20 mouse cellular contexts compared by ENCODE assay signal in the genomic region with DNA sequence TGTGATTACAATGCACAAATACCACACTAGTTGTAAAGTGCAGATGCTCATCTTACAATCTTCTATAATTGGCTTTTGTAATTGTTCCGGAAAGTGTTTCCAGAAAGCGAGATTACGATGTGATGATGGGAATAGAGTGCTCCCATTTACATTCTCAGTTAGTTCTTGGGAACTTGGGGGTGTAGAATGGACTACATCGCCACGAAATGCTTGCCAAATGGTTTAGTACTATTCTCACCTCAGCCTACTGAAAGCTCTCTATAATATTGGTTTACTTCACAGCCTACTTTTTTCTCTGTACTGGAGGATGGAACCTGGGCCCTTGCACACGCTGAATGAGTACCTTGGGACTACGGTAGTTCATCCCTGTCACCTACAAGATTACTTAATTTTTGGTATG.
DNase-seq lines count a peak whose midpoint lies in the region; ATAC-seq lines count a peak whose summit lies in the region.
"Had no signal": no experiment of that assay in that cellular context is flagged by ENCODE, and none has a peak within 500 bp of the region (broad histone marks: within the 10 kb centered on the region; RNA-seq: fewer than 3 reads in every experiment).

No protein-coding gene starts in this region.

- no peak for ATAC-seq in inflammation-experienced regulatory T-cells, adult 6 months
- ATAC-seq: CD4-positive, CD25-positive, alpha-beta regulatory T cell, adult 4 months; forebrain, embryonic 15.5 days; hindbrain, embryonic 16.5 days had no signal

- DNase-seq in frontal cortex, postnatal 36 days (ENCODE audit: low spot score in 2 of 2) = peak; percentile 7 to 32
- DNase-seq in frontal cortex, postnatal 25 days (ENCODE audit: low spot score in 2 of 2) = no peak
- peak; percentile 19 for DNase-seq in right cerebral cortex, adult 18-20 months
- DNase-seq in right cerebral cortex, postnatal 10 days (ENCODE audit: low spot score in 2 of 2) = no peak
- peak; percentile 53 for DNase-seq in telencephalon, adult 2 months (ENCODE audit: low read depth, low spot score)
- DNase-seq: adrenal gland, adult 2 months; adrenal gland, postnatal 14 days; cerebellum, adult 11-12 months; cerebellum, adult 8-10 months; cerebellum, postnatal 10 days; cerebellum, postnatal 36 days; embryo, embryonic 11 days; gastrocnemius, postnatal 25 days; heart, adult 18-20 months; heart, postnatal 10 days; heart, postnatal 36 days had no signal

Comparison
In these comparisons a context has a peak if more than half of its experiments do, and no peak if none do; other contexts are left out.
1. DNase-seq: peak in frontal cortex, postnatal 36 days (2 of 2), right cerebral cortex, adult 18-20 months (single experiment) and telencephalon, adult 2 months (single experiment); none in frontal cortex, postnatal 25 days (0 of 2) and right cerebral cortex, postnatal 10 days (0 of 2).